Mouse (Mus musculus): ENCODE data around the gene Mtnr1a.
A peak's percentile ranks its signal among the peaks of the same experiment; 100 is the strongest.
"Not testable (repeated sequence)": the region's sequence is repeated elsewhere in the genome, so short reads cannot be mapped to it uniquely, and the experiment has no call there.

Gene Mtnr1a

DNA sequence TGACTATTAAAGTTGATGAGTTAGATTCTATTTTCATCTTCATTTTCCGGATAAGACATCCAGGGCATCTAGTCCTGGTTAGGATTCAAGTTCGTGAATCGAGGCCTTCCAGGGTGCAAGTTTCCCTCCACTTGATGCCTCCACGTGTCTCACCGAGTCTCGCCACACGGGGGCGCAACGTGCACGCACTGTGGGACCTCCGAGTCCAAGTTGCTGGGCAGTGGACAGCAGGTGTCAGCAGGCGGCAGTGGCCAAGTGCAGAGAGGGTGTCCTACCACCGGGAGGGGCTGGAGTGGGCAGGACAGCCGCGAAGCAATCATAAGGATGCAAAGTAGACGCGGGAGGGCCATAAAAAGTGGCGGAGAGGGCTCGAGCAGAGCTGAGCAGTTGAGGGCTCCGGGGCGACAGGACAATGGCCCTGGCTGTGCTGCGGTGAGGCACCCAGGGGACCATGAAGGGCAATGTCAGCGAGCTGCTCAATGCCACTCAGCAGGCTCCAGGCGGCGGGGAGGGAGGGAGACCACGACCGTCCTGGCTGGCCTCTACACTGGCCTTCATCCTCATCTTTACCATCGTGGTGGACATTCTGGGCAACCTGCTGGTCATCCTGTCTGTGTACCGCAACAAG is at the start of gene Mtnr1a:
Gene Mtnr1a, plus strand, starts transcription at position 379 of the 628 bp plus-strand sequence.
- peak; percentile 14 for DNase-seq

DNA sequence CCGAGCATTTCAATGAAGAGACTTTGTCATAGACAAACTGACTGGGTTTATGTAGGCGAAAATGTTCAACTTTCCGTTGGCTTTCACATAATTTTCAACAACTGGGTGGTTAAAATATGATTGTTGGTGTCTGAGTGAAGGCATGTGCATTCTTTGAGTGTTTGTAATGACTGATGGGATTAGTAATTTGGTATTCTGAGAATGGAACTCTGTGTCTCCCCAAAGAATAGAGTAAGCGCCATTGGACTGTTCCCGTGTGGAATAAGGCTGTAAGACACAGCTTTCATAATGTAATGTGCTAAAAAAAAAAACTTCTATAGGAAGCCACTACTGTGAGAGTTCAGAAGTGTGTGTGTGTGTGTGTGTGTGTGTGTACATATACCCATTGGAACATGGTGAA is 49.7 kb upstream of the Mtnr1a start:
- no peak for DNase-seq

DNA sequence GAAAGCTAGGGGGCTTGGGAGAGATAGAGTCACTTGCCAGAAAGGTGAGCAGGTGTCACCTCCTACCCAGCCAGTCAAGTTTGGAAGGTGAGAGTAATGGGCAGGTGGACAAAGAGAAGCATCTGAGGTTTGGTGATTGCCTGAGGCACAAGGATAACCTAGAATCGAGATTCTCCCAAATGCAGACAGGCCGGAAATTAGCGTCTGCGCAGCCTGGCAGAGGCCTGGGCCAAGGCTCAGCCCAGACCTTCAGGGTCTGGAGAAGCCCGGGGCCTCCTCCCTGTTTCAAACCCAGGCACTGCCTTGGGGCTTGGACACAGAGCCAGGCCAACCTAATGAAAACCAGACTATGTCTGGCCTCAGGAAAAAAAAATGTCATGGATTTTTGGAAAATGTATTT is 47.8 kb upstream of the Mtnr1a start:
- no peak for DNase-seq

DNA sequence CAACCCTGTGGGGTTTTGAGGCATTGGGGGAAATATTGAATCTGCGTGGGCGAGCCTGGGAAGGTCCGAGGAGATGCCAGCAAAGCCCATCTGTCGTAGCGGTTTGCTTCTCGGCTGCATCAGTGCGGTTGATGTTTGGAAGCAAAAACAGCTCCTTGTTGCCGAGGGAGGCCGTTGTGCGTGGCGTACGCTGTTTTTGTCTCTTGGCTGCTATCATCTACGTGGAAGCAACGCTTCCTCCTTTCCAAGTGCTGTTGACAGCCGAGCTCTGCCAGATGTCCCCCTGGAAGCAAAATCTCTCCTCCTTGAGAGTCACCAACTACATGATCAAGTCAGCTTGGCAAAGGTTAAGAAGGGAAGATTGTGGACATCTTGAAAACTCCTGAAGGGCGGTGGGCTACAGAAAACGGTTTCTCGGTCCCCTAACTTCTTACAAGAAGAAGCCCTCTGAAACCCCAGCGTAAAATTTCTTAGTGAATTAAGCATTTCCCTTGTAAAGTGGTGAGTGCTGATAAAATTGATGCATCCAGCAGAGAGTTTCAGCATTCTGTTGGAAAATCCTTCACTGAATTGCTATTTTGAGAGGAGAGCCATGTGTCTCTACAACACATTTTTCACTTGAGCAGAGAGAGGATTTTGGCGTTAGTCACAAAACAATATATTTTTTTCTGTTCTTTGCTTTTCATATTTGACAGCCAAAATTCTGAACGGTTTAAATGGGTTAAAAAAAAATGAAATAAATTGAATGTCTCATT is 46.8 kb upstream of the Mtnr1a start:
- no peak for DNase-seq

DNA sequence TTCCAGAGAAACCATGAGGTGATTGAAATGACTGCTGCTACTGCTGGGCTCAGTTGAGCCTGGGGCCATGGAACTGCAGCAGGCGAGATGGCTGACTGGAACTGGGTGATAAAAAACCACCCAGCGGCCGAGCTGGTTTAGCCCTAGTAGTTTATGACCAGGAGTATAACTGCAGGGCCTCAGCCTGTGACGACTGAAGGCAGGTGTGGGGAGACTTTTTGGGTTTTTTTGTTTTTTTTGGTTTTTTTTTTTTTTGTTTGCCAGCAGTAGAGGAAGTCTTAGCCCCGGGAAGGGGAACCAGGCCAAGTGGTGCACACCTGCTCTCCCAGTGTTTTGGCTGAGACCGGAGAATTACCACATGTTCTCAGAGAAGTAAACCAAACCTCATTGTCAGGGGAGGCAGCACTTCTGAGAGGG is 40.8 kb upstream of the Mtnr1a start:
- no peak for DNase-seq

DNA sequence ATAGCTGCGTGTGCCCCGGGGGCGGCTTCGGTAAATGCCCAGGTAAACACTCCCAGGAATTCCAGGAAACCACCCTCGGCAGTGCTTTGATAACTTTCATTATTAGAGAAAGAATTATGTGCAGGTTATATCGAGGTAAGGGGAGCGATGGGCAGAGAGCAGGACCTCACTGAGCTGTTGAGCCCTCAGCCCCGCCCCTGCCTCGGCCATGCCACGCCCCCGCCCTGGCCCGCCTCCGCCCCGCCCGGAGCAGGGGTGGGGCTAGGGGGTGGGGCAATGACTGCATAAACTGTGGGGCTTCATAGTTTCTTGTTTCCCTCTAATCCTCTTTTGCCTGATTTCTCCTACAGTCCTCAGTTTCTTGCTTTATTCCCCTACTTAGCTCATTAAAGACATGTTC is 30.6 kb upstream of the Mtnr1a start:
- DNase-seq: no peak

DNA sequence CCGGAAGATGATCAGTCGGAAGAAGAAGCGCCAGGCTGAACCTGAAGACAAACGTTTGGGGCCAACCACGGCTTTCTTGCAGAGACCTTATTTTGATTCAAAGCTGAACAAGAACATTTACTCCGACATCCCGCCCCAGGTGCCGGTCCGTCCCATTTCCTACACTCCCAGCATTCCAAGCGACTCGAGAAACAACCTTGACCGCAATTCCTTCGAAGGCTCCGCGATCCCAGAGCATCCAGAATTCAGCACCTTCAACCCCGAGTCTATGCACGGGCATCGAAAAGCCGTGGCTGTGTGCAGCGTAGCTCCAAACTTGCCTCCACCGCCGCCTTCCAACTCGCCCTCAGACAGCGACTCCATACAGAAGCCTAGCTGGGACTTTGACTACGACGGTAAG is 24.8 kb upstream of the Mtnr1a start:
- no peak for DNase-seq

GRCm38 (mm10) chr8:45050451-45050850 is 18.5 kb upstream of the Mtnr1a start:
- no peak for DNase-seq

GRCm38 (mm10) chr8:45051236-45051635 is 17.7 kb upstream of the Mtnr1a start:
- DNase-seq: no peak

DNA sequence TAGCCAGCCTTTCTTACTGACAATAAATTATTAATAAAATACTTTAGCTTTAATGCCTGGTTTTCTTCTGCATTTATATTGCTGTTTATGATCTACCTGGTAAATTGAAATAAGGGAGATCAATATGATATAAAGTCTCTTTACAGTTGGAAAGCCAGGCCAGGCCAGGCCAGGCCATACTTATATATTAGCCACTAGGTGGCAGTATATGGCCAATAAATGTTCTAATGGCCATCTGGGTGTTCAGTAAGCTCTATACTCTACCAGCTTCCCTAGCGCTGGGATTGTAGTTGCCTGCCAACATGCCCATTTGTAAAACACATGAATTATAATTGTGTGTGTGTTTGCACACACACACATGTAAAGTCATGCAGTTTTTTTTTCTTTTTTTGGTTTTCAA is 16.7 kb upstream of the Mtnr1a start:
- no peak for DNase-seq

DNA sequence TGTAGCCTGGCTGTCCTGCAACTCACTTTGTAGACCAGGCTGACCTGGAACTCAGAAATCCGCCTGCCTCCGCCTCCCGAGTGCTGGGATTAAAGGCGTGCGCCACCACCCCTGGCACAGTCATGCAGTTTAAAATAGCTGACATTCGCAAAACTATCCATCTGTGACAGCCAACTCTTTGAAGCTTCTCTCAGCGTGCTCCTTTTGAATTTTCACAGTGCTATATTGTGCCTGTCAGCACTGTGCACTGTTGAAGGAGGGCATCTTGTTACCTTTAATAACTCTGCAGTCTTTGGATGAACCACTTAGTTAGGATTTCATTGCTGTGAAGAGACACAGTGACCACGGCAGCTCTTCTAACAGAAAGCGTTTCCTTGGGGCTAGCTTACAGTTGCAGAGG is 16.3 kb upstream of the Mtnr1a start:
- DNase-seq: no peak

DNA sequence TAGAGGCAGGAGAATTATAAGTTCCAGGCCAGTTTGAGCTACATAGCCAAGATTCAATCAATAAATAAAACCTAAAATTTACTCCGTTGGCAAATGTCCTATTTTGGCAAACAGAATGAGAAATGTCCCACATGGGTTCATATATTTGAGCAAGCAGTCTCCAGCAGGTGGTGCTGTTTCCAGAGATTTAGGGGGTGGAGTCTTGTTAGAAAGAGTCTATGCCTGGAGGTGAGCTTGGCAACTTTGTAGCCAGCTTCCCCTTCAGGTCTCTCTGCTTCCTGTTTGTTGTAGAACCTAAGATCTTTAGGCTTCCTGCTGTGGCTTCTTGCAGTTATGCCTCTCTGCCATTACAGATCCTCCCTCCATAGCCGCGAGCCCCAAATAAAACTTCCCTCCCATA is 13.4 kb upstream of the Mtnr1a start:
- no peak for DNase-seq

GRCm38 (mm10) chr8:45056810-45057209 is 12.1 kb upstream of the Mtnr1a start:
- no peak for DNase-seq

GRCm38 (mm10) chr8:45060083-45060482 is 8.9 kb upstream of the Mtnr1a start:
- no peak for DNase-seq

GRCm38 (mm10) chr8:45062311-45062710 is 6.6 kb upstream of the Mtnr1a start:
- DNase-seq: no peak

- no peak for DNase-seq
Observed at GRCm38 (mm10) chr8:45062982-45063924, 5.7 kb upstream of the Mtnr1a start.

DNA sequence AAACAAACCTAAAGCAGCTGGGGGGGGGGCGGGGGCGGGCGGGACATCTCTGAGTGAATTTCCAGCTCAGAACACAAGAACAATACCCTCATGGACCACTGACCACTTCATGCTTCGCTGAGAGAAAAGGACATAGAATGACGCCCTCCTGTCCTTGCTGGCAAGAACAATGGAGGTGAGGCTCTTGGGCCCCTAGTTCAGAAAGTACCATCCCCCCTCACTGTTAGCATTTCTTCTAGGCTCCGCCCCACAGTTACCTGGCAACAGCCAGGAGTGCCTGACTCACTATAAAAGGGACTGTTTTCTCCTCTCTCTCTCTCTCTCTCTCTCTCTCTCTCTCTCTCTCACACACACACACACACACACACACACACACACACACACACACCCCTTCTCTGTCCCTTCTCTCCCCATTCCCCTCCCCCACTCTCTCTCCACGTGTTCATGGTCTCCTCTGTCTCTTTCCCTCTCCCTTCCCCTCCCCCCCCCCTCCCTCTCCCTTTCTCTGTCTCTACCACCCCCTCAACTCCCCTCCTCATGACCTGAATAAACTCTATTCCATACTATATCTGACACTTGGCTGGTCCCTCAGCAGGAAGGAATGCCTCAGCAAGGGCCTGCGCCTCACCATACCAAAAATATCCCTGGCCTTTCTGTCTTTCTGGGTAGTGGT is 4.6 kb upstream of the Mtnr1a start:
- no peak for DNase-seq

DNA sequence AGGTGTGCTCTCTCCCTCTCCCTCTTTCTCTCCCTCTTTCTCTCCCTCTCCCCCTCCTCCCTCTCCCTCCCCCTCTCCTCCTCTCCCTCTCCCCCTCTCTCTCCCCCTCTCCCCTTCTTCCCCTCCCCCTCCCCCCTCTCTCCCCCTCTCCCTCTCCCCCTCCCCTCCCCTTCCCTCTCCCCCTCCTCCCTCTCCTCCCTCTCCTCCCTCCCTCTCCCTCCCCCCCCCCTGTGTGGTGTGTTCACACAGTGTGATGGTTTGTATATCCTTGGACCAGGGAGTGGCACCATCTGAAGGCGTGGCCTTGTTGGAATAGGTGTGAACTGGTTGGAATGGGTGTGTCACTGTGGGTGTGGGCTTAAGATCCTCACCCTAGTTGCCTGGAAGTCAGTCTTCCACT is 3.5 kb upstream of the Mtnr1a start:
- DNase-seq: not testable (repeated sequence)

DNA sequence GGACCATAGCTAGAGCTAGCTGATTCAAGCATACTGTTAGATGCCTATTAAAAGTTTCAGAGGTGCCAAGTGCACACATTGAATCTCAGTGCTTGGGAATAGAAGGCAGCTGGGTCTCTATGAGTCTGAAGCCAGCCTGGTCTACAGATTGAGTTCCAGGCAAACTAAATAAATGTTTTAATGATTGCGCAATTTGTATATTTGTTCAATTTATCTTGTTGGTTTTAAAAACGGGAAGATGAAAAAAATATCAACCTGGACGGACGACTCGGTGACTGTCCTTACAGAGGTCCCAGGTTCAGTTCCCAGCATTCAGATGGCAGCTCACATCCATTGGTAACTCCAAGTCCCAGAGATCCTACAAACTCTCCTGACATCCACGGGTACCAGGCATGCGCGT is 2.0 kb downstream of the Mtnr1a start:
- no peak for DNase-seq

GRCm38 (mm10) chr8:45080850-45081249 is 11.9 kb downstream of the Mtnr1a start:
- no peak for DNase-seq

- DNase-seq: no peak
Observed at GRCm38 (mm10) chr8:45093599-45093998, 24.7 kb downstream of the Mtnr1a start.

- DNase-seq: no peak
Observed at GRCm38 (mm10) chr8:45109371-45110063, 40.6 kb downstream of the Mtnr1a start.
